Mouse (Mus musculus) pancreas, adult 10 weeks (tissue): ENCODE results near the gene Cnnm2. TPM values are rescaled to one million over a fixed set of nuclear protein-coding genes. Genes with fewer than 3 reads are reported as not detected.

ENCODE experiments used
- polyA plus RNA-seq: library from polyadenylated mRNA; stranded (reverse); fragments of 350-450 nt; fragmentation: Illumina TruSeq; extraction: RNeasy Lipid Tissue Mini Kit (QIAGEN cat#74804); gene quantifications from one replicate; pipeline ENCODE4 v1.2.3, GENCODE M21; 2015; ENCODE audit warnings: low read depth, low replicate concordance; ENCODE audit not compliant: insufficient read depth

Gene Cnnm2
- 2.8 TPM for polyA plus RNA-seq

DNA sequence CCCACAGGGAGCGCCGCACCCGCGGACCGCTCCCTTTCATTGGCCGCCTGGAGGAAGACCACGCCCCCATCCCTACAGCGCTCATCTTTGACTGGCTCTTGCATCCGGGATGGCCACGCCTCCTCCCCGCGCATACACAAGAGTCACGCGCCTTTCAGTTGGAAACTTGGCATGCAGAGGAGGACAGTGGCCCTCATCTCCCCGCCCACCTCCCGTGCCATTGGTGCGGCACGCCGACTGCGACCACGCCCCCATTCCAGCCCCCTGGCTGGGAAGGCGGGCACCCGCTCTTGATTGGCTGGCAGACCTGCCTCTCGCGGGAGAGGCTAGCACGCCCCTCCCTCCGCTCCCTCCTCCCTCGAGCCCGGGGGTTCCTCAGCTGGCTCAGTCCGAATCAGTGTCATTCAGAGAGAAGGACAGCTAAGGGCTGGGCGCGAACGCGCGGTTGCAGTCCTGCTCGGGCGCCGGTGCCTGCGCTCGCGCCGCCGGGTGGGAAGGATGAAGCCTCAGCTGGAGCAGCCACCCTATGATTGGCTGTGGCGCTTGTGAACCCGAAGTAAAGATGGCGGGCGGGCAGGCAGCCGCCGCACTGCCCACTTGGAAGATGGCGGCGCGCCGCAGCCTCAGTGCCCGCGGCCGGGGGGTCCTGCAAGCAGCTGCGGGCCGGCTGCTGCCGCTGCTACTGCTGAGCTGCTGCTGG lies at the start of gene Cnnm2:
Cnnm2 (plus strand) TSS at position 350 of the 700 bp plus-strand sequence.

Other genes with a start within 250 kb of the Cnnm2 start
- 38.3 TPM for gene Arl3, start 188.4 kb upstream of the Cnnm2 start, polyA plus RNA-seq
- gene Sfxn2, start 188.2 kb upstream of the Cnnm2 start, polyA plus RNA-seq: 14.6 TPM
- gene Wbp1l, start 162.5 kb upstream of the Cnnm2 start, polyA plus RNA-seq: 14.9 TPM
- gene Cyp17a1, start 88.4 kb upstream of the Cnnm2 start, polyA plus RNA-seq: not detected
- gene Borcs7, start 71.7 kb upstream of the Cnnm2 start, polyA plus RNA-seq: 3.5 TPM
- 7.7 TPM for gene As3mt, start 54.1 kb upstream of the Cnnm2 start, polyA plus RNA-seq